Mouse (Mus musculus) thymus, postnatal 0 days (tissue): ENCODE data around the gene Fam114a1. TPM values are rescaled to one million over a fixed set of nuclear protein-coding genes. Genes with fewer than 3 reads are reported as not detected.
A peak's percentile ranks its signal among the peaks of the same experiment; 100 is the strongest.

Experiments used
- microRNA counts: library from miRNA; unstranded; fragments of <30 nt; microRNA quantifications from one replicate; lab custom pipeline; 2015
- microRNA-seq: library from miRNA; unstranded; fragments of <30 nt; microRNA quantifications from one replicate; pipeline ENCODE4, GENCODE M21; 2016; ENCODE audit warnings: borderline number of aligned reads
- polyA plus RNA-seq: library from polyadenylated mRNA; unstranded; fragments of >200 nt; fragmentation: Nextera tagmentation; extraction: Ambion mirVana; gene quantifications from 2 replicates; pipeline ENCODE4 v1.2.1, GENCODE M21; 2015

Gene Fam114a1
- polyA plus RNA-seq, 1 experiment from 2014 or later, result 9.5 TPM

MicroRNA genes within 50 kb of the gene (microRNA counts, 519-probe panel; counts per million panel counts)
- microRNA mmu-miR-574-3p (lab: Ali Mortazavi, UCI) (473 counts per million, percentile 71 among the panel's probes with 10 or more counts), microRNA mmu-miR-574-5p (lab: Ali Mortazavi, UCI) (473 counts per million, percentile 71 among the panel's probes with 10 or more counts)

Small RNAs within 50 kb of the gene (microRNA-seq; reads per million reads assigned to microRNA genes)
- 64.9 reads per million, percentile 42 among the genes with 10 or more reads in this experiment for gene Mir574

Other genes starting within 250 kb of the Fam114a1 start
- gene Klf3, start 166.7 kb upstream of the Fam114a1 start, polyA plus RNA-seq, result 81.6 and 112 TPM in 2 replicates
- gene Tlr1, start 36.5 kb upstream of the Fam114a1 start, polyA plus RNA-seq, result 1.8 and 2.0 TPM in 2 replicates
- 1.0 and 1.1 TPM in 2 replicates for gene Tlr6, start 10.0 kb upstream of the Fam114a1 start, polyA plus RNA-seq
- gene Tmem156, start 122.1 kb downstream of the Fam114a1 start, polyA plus RNA-seq, result 8.5 and 11.4 TPM in 2 replicates
- gene Klhl5, start 137.5 kb downstream of the Fam114a1 start, polyA plus RNA-seq, result 9.6 and 10.1 TPM in 2 replicates
- gene Wdr19, start 229.6 kb downstream of the Fam114a1 start, polyA plus RNA-seq, result 2.9 and 3.1 TPM in 2 replicates